Mouse (Mus musculus): ENCODE measurements around the gene Grin3b. TPM values are rescaled to one million over a fixed set of nuclear protein-coding genes. Genes with fewer than 3 reads are reported as not detected.
"Not testable (repeated sequence)": the region's sequence is repeated elsewhere in the genome, so short reads cannot be mapped to it uniquely, and the experiment has no call there.

Gene Grin3b
- polyA plus RNA-seq, 2 experiments: 0.23 to 0.72 TPM

DNA sequence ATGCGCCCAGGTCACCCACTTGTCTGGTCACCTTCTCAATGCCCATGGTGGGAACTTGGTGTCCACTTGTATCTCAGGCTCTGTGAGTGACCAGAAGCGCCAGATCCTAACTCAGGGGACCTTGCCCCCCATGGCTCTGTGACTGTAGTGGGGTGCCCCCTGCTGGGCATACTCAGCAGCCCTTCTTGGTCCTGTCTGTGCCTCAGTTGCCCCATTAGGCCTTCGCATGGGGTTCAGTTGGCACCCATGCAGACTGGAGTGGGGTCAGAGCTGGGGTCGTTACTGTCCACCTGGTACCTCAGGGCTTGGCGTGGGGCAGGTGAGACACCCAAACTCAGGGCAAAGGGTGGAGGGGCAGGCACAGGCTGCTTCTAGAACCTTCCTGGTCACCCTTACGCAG lies 16.6 kb upstream of the Grin3b start:
- H3K4me1 ChIP-seq (ENCODE audit: control insufficient read depth, insufficient read depth, low read length): no peaks in the 10 kb centered on the region
- H3K36me3 ChIP-seq (ENCODE audit: control insufficient read depth, insufficient read depth, low read length): peaks cover 43% of the 10 kb centered on the region
- no peak overlapping the region for H3K4me3 ChIP-seq (replicated peaks; ENCODE audit: low read length)
- 91% methylated on average over 6 of the region's 6 CpGs for WGBS
- H3K9me3 ChIP-seq (ENCODE audit: control insufficient read depth, low read length): no peaks in the 10 kb centered on the region
- H3K4me2 ChIP-seq (replicated peaks; ENCODE audit: low read depth, low read length, severe bottlenecking): no peak overlapping the region
- no peaks in the 10 kb centered on the region for H3K27me3 ChIP-seq (ENCODE audit: control insufficient read depth, insufficient read depth, low read length)
- DNase-seq (ENCODE audit: low spot score): no peak
- no peak for TF ChIP-seq POLR2A (IDR thresholded peaks at IDR 0.05; ENCODE audit: borderline replicate concordance, extremely low read depth, insufficient read depth, insufficient read length)
- H3K27ac ChIP-seq (replicated peaks; ENCODE audit: low read depth, low read length): no peak overlapping the region
- H3K9ac ChIP-seq (ENCODE audit: low read depth, low read length, severe bottlenecking): no peak overlapping the region
- ATAC-seq (ENCODE audit: low FRiP score, low read depth): no peak

DNA sequence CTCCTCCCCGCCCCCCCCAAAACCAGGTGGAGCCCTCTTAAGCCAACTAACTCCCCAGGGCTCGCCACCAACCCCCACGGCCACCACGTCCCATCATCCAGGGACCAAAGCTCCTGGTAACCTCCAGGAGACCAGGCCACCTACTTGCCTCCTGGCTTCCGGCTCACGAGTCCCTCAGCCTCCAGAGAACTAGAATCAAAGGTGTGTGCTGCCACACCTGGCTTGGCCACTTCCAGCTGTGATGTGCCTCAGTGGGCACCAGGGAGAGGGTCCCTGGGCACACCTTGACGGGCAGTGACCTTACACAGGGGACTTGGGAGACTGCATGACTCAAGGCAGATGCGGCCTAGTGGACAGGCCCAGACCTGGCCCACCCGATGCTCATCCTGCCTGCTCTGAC lies 14.8 kb upstream of the Grin3b start:
- DNase-seq (ENCODE audit: low spot score) (no peak), ATAC-seq (ENCODE audit: low FRiP score, low read depth) (no peak)
- no peak overlapping the region for H3K27ac ChIP-seq (replicated peaks; ENCODE audit: low read depth, low read length)
- H3K4me2 ChIP-seq (replicated peaks; ENCODE audit: low read depth, low read length, severe bottlenecking): no peak overlapping the region
- no peak for TF ChIP-seq POLR2A (IDR thresholded peaks at IDR 0.05; ENCODE audit: borderline replicate concordance, extremely low read depth, insufficient read depth, insufficient read length)
- H3K4me1 ChIP-seq (ENCODE audit: control insufficient read depth, insufficient read depth, low read length): peaks cover 2% of the 10 kb centered on the region
- 62% methylated on average over 9 of the region's 9 CpGs for WGBS
- H3K36me3 ChIP-seq (ENCODE audit: control insufficient read depth, insufficient read depth, low read length): peaks cover 26% of the 10 kb centered on the region
- H3K27me3 ChIP-seq (ENCODE audit: control insufficient read depth, insufficient read depth, low read length): no peaks in the 10 kb centered on the region
- no peak overlapping the region for H3K9ac ChIP-seq (ENCODE audit: low read depth, low read length, severe bottlenecking)
- H3K4me3 ChIP-seq (replicated peaks; ENCODE audit: low read length): no peak overlapping the region
- H3K9me3 ChIP-seq (ENCODE audit: control insufficient read depth, low read length): no peaks in the 10 kb centered on the region

- no peak overlapping the region for H3K4me3 ChIP-seq (replicated peaks; ENCODE audit: low read length)
- H3K9me3 ChIP-seq (ENCODE audit: control insufficient read depth, low read length): no peaks in the 10 kb centered on the region
- H3K36me3 ChIP-seq (ENCODE audit: control insufficient read depth, insufficient read depth, low read length): peaks cover 24% of the 10 kb centered on the region
- ATAC-seq (ENCODE audit: low FRiP score, low read depth) (no peak), DNase-seq (ENCODE audit: low spot score) (no peak)
- no peak overlapping the region for H3K27ac ChIP-seq (replicated peaks; ENCODE audit: low read depth, low read length)
- H3K9ac ChIP-seq (ENCODE audit: low read depth, low read length, severe bottlenecking): no peak overlapping the region
- no peak overlapping the region for H3K4me2 ChIP-seq (replicated peaks; ENCODE audit: low read depth, low read length, severe bottlenecking)
- TF ChIP-seq POLR2A (IDR thresholded peaks at IDR 0.05; ENCODE audit: borderline replicate concordance, extremely low read depth, insufficient read depth, insufficient read length): no peak
- 26% methylated on average over 4 of the region's 4 CpGs for WGBS
- peaks cover 6% of the 10 kb centered on the region for H3K4me1 ChIP-seq (ENCODE audit: control insufficient read depth, insufficient read depth, low read length)
- H3K27me3 ChIP-seq (ENCODE audit: control insufficient read depth, insufficient read depth, low read length): no peaks in the 10 kb centered on the region
These were observed 13.8 kb upstream of the Grin3b start for GRCm38 (mm10) chr10:79956643-79957154.

GRCm38 (mm10) chr10:79958140-79958816 lies 12.2 kb upstream of the Grin3b start:
- TF ChIP-seq POLR2A (IDR thresholded peaks at IDR 0.05; ENCODE audit: borderline replicate concordance, extremely low read depth, insufficient read depth, insufficient read length): no peak

GRCm38 (mm10) chr10:79959412-79959811 lies 11.1 kb upstream of the Grin3b start:
- peak overlapping the region; percentile 98; the same call in 1 of the 2 replicates for H3K4me3 ChIP-seq (replicated peaks; ENCODE audit: low read length)
- H3K9ac ChIP-seq (ENCODE audit: low read depth, low read length, severe bottlenecking); H3K9me3 ChIP-seq (ENCODE audit: control insufficient read depth, low read length); ATAC-seq (ENCODE audit: low FRiP score, low read depth); H3K4me1 ChIP-seq (ENCODE audit: control insufficient read depth, insufficient read depth, low read length); H3K27ac ChIP-seq (replicated peaks; ENCODE audit: low read depth, low read length); H3K27me3 ChIP-seq (ENCODE audit: control insufficient read depth, insufficient read depth, low read length); DNase-seq (ENCODE audit: low spot score): not testable (repeated sequence)
- H3K4me2 ChIP-seq (replicated peaks; ENCODE audit: low read depth, low read length, severe bottlenecking): peak overlapping the region; percentile 86; the same call in 1 of the 2 replicates
- WGBS: 33% methylated on average over 10 of the region's 10 CpGs
- H3K36me3 ChIP-seq (ENCODE audit: control insufficient read depth, insufficient read depth, low read length): peaks cover 33% of the 10 kb centered on the region

More at GRCm38 (mm10) chr10:79958140-79958816, 12.2 kb upstream of the Grin3b start:
- Histone ChIP-seq H3K4me2 (replicated peaks; ENCODE audit: low read depth, low read length, severe bottlenecking) (no peak overlapping the region; the same call in 1 of the 2 replicates), H3K9me3 (ENCODE audit: control insufficient read depth, low read length) (no peaks in the 10 kb centered on the region), H3K9ac (ENCODE audit: low read depth, low read length, severe bottlenecking) (no peak overlapping the region), H3K4me1 (ENCODE audit: control insufficient read depth, insufficient read depth, low read length) (peaks cover 6% of the 10 kb centered on the region), H3K4me3 (replicated peaks; ENCODE audit: low read length) (no peak overlapping the region), H3K27ac (replicated peaks; ENCODE audit: low read depth, low read length) (no peak overlapping the region), H3K36me3 (ENCODE audit: control insufficient read depth, insufficient read depth, low read length) (peaks cover 26% of the 10 kb centered on the region), H3K27me3 (ENCODE audit: control insufficient read depth, insufficient read depth, low read length) (no peaks in the 10 kb centered on the region)
- 12% methylated on average over 21 of the region's 21 CpGs for WGBS
- ATAC-seq (ENCODE audit: low FRiP score, low read depth) (no peak), DNase-seq (ENCODE audit: low spot score) (no peak)

Measured in limb, embryonic 14.5 days (tissue).